Mouse (Mus musculus): ENCODE measurements around the gene Bnc2. TPM values are rescaled to one million over a fixed set of nuclear protein-coding genes. Genes with fewer than 3 reads are reported as not detected.

Gene Bnc2
- polyA plus RNA-seq, 1 experiment from 2014 or later: 22.9 TPM

DNA sequence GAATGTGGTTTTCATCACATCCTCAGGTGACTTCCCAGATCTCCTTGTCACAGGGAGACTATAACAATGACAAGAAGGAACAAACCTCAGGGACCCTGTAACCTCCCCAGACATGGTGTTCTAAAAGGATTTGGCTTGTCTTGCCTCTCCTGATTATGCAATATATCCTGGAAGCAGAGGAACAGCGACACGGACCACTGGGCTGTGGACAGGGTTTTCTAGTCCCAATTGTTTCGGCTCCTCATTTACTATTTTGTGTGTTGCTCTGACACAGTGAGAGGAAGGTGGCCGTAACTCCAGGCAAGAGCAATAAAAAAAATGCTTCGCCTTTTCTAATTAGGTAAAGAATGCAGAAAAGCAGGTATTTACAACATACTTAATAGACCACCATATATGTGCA lies 51.8 kb downstream of the Bnc2 start:
- H3K27me3 ChIP-seq: no peaks in the 10 kb centered on the region
- H3K36me3 ChIP-seq: no peaks in the 10 kb centered on the region
- H3K9ac ChIP-seq: no peak overlapping the region
- ATAC-seq (ENCODE audit: low read depth): no peak
- H3K4me1 ChIP-seq (replicated peaks): no peaks in the 10 kb centered on the region
- no peaks in the 10 kb centered on the region for H3K9me3 ChIP-seq
- H3K4me3 ChIP-seq: no peak overlapping the region
- no peak overlapping the region for H3K4me2 ChIP-seq
- WGBS: 55% methylated on average over 5 of the region's 5 CpGs
- no peak overlapping the region for H3K27ac ChIP-seq (replicated peaks)

DNA sequence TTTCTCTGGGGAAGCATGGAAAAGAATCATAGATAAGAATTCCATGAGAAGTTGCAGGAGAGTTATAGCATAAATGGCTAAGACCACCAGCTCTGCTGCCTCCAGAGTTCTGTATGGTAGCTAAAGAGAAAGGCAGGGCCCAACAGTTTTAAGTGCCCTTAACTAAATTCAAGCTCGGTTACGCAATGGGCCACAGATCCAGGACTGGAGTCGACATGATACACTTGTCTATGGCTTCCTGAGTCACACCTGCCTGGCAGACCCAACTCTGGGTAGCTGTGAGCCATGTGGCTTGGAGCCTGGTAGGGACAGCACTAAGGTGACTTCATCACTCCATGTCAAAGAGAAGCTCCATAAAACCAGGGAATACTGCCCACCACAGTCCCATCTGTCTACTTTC lies 53.3 kb downstream of the Bnc2 start:
- 90% methylated on average over 3 of the region's 3 CpGs for WGBS

DNA sequence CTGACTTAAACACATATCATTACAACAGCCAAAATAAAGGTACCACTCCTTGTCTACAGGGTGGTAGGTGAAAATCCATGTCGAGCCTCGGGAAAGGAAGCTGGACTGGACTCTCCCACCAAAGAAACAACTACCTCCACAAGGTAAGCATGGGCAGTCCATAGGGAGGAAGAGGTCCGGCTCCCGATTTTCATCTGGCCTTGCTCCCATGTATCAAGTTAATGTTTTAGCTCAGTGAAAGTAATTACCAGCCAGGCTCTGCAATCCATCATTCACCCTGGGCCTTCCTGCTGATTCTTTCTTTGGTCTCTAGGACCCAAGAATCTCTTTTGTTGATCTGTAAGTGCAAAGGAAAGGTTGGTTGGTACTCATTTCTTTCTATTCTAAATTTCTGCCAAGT lies 65.2 kb downstream of the Bnc2 start:
- Histone ChIP-seq H3K9me3 (no peaks in the 10 kb centered on the region), H3K9ac (no peak overlapping the region)
- WGBS: 70% methylated on average over 4 of the region's 4 CpGs

More for the DNA sequence above, 53.3 kb downstream of the Bnc2 start:
- Histone ChIP-seq H3K9ac (no peak overlapping the region), H3K4me2 (no peak overlapping the region), H3K4me1 (replicated peaks) (no peaks in the 10 kb centered on the region), H3K36me3 (no peaks in the 10 kb centered on the region), H3K4me3 (no peak overlapping the region), H3K9me3 (no peaks in the 10 kb centered on the region), H3K27me3 (no peaks in the 10 kb centered on the region), H3K27ac (replicated peaks) (no peak overlapping the region)
- ATAC-seq (ENCODE audit: low read depth): no peak

DNA sequence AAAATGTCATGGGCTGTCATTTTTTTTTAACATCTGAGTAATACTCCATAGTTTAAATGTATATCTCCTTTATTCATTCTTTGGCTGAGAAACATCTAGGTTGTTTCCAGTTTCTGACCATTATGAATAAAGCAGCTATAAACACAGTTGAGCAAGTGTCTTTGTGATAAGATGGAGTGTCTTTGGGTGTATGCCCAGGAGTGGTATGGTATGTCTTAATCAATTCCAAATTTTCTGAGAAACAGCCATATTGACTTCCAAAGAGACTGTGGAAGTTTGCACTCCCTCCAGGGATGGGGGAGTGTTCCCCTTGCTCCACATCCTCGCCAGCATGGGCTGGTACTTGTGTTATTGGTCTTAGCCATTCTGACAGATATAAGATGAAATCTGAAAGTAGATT lies 70.6 kb downstream of the Bnc2 start:
- Histone ChIP-seq H3K27ac (replicated peaks) (no peak overlapping the region), H3K4me3 (no peak overlapping the region), H3K4me2 (no peak overlapping the region), H3K9ac (no peak overlapping the region), H3K4me1 (replicated peaks) (no peaks in the 10 kb centered on the region), H3K27me3 (no peaks in the 10 kb centered on the region), H3K9me3 (no peaks in the 10 kb centered on the region), H3K36me3 (no peaks in the 10 kb centered on the region)
- no peak for ATAC-seq (ENCODE audit: low read depth)
- 83% methylated on average over 1 of the region's 1 CpGs for WGBS

More for the DNA sequence above, 65.2 kb downstream of the Bnc2 start:
- H3K4me1 ChIP-seq (replicated peaks): no peaks in the 10 kb centered on the region
- no peak overlapping the region for H3K4me2 ChIP-seq
- H3K4me3 ChIP-seq: no peak overlapping the region
- H3K27ac ChIP-seq (replicated peaks): no peak overlapping the region
- no peak for ATAC-seq (ENCODE audit: low read depth)
- no peaks in the 10 kb centered on the region for H3K27me3 ChIP-seq
- no peaks in the 10 kb centered on the region for H3K36me3 ChIP-seq

DNA sequence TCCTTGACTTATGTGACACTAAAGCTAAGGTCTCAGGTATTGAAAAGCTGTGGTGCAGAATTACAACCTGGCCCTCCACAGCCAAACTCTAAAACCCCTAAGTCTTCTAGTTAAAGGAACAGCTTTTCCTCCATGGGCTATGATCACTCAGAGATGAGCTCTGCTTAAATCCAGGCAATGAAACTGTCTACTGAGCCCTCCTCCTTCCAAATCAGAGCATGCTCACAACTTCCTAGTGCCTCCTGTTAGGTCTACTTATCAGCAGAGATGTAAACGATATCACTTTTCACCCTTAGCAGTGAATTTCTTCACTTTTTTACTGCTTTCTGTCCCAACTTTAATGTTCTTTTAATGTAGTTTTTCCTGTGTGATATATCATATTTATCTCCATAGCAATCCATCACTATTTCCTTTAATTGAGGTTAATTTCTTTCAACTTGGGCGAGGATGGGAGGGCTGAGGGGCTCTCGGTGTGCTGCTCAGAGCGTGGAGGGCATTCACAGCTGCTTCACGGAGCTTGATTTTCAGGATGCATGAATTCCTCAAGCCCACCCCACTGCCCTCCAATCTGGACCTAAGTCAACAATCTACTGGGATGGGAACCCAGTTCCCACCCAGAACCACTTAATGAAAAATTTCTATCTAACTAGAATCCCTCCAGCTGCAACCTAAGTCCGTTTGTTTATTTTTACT lies 94.7 kb downstream of the Bnc2 start:
- 77% methylated on average over 6 of the region's 6 CpGs for WGBS
- Histone ChIP-seq H3K9me3 (no peaks in the 10 kb centered on the region), H3K27me3 (no peaks in the 10 kb centered on the region), H3K4me1 (replicated peaks) (no peaks in the 10 kb centered on the region), H3K9ac (no peak overlapping the region), H3K4me2 (no peak overlapping the region), H3K36me3 (no peaks in the 10 kb centered on the region), H3K4me3 (no peak overlapping the region), H3K27ac (replicated peaks) (no peak overlapping the region)
- no peak for ATAC-seq (ENCODE audit: low read depth)

DNA sequence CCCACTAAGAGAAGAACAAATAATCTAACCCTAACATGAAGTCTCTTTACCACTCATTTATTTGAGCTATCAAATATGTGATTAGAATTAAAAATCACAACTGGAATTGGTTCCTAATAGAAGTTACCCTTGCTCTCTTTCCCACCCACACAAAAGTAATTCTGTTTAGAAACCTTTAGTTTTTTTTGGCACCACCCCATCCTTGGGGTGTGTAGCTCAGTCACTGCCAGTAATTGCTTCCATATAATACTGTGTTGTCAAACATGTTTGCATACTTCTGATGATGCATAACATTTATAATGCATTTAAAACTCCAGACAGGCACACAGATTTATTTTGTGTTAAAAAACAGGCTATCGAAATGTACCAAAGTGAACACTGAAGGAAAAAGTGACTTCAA lies 96.8 kb downstream of the Bnc2 start:
- Histone ChIP-seq H3K27ac (replicated peaks) (no peak overlapping the region), H3K9me3 (no peaks in the 10 kb centered on the region), H3K9ac (no peak overlapping the region), H3K4me2 (no peak overlapping the region), H3K4me3 (no peak overlapping the region), H3K4me1 (replicated peaks) (no peaks in the 10 kb centered on the region), H3K36me3 (no peaks in the 10 kb centered on the region), H3K27me3 (no peaks in the 10 kb centered on the region)
- WGBS: 88% methylated on average over 1 of the region's 1 CpGs
- no peak for ATAC-seq (ENCODE audit: low read depth)

DNA sequence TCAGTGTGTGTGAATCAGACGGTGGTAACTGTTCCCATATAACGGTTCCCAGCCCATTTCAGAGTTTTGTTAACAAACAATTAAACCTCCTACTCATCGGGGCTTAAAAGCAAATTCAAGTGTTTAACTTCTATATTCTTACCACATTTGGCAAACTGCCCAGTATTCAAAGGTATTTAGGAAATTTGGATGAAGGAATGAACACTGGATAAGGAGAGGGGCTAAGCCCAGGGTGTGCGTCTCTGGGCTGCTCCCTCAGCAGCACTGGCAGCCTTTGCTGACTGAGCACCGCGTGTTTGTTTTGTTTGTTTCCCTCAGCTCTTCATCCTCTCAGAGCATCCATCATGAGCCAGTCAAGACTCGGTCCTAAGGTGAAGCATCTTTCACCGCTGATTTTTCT lies 109.0 kb downstream of the Bnc2 start:
- Histone ChIP-seq H3K4me2 (no peak overlapping the region), H3K27ac (replicated peaks) (no peak overlapping the region), H3K4me1 (replicated peaks) (no peaks in the 10 kb centered on the region), H3K4me3 (no peak overlapping the region), H3K9me3 (no peaks in the 10 kb centered on the region), H3K27me3 (no peaks in the 10 kb centered on the region), H3K9ac (no peak overlapping the region), H3K36me3 (no peaks in the 10 kb centered on the region)
- WGBS: 62% methylated on average over 8 of the region's 8 CpGs
- ATAC-seq (ENCODE audit: low read depth): no peak

DNA sequence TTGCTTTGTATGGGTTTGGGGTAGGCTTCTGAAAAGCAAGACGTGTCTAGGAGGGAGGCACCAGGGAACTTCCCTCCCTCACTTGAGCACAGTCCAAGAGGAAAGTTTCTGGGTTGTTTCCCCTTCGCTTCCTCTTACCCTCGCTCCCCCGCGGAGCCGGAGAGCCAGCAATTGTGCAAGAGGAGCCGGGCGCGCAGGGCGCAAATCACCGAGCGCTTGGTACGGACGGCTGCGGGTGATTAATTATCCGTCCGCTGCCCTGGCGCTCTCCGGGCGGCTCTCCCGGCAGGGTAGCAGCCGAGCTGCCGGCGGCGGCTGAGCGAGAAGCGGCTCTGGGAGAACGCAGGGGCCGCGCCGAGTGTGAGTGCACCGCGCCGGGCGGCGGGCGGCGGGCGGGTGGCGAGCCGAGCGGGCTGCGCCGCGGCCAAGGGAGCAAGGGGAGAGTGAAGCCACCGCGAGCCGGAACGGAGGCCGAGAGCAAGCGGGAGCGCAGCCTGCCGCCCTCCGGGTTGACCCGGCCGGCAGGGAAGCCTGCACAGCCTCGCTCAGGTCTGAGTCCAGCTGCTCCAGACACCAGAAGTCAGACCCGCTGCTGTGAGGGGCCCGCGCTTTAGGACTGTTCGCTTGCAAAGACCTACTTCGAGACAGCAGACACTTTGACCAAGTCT lies 129.7 kb downstream of the Bnc2 start:
- peak; percentile 90 for ATAC-seq (ENCODE audit: low read depth)
- no peaks in the 10 kb centered on the region for H3K9me3 ChIP-seq
- peak overlapping the region; percentile 84 for H3K9ac ChIP-seq
- peaks cover 31% of the 10 kb centered on the region for H3K4me1 ChIP-seq (replicated peaks)
- under 1% methylated on average over 62 of the region's 62 CpGs for WGBS
- peak overlapping the region; percentile 85 for H3K27ac ChIP-seq (replicated peaks)
- peak overlapping the region; percentile 93 for H3K4me2 ChIP-seq
- H3K27me3 ChIP-seq: peaks cover 12% of the 10 kb centered on the region
- H3K36me3 ChIP-seq: no peaks in the 10 kb centered on the region
- peak overlapping the region; percentile 63 for H3K4me3 ChIP-seq

DNA sequence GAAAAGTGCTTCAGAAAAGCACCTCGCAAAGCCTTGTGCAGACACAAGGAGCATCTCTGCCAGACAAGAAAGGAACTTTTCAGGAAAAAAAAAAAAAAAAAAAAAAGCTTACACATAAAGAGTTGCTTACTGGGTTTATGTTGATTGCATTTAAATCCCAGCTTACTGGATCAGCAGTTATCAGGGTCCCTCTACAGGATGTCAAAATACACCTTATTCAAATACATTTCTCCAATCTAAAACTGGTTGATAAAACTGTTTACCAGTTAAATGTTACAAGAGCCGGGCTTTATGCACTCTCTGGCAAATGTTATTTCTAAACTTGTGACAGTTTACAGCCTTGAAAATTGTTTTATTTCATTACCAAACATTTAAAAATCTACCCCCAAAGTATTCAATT lies 130.4 kb downstream of the Bnc2 start:
- H3K9me3 ChIP-seq: no peaks in the 10 kb centered on the region
- H3K4me2 ChIP-seq: peak overlapping the region; percentile 93
- H3K27ac ChIP-seq (replicated peaks): peak overlapping the region; percentile 85; the same call in 1 of the 2 replicates
- H3K9ac ChIP-seq: 0 out of 2 replicates have a peak overlapping the region, but pooled peaks have one; percentile 84
- WGBS: 35% methylated on average over 2 of the region's 2 CpGs
- no peaks in the 10 kb centered on the region for H3K36me3 ChIP-seq
- no peak for ATAC-seq (ENCODE audit: low read depth)
- peaks cover 12% of the 10 kb centered on the region for H3K27me3 ChIP-seq
- H3K4me3 ChIP-seq: peak overlapping the region; percentile 63
- H3K4me1 ChIP-seq (replicated peaks): peaks cover 31% of the 10 kb centered on the region

DNA sequence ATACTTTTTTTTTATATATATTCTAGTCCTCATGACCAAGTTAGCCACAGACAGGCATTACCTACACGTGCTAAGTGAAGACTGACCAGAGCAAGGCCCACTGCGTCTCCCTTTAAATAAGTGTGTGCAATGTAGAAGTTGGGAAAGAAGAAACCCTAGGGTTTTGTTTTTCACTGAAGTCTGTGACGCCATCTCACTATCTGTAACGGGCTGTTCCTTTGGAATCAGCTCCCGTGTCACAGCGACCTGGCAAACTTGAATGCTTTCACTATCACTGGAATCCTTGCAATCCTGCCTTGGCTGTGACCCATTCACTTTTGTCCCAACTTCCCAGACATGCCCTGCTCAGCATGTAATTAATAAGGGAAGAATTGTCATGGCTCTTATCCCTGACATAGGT lies 134.5 kb downstream of the Bnc2 start:
- peaks cover 3% of the 10 kb centered on the region; the same call in 1 of the 2 replicates for H3K27me3 ChIP-seq
- no peak overlapping the region for H3K4me2 ChIP-seq
- H3K36me3 ChIP-seq: no peaks in the 10 kb centered on the region
- H3K9me3 ChIP-seq: no peaks in the 10 kb centered on the region
- H3K4me1 ChIP-seq (replicated peaks): 0 out of 2 replicates have a peak, but pooled peaks cover 6% of the 10 kb centered on the region
- no peak overlapping the region for H3K27ac ChIP-seq (replicated peaks)
- 82% methylated on average over 6 of the region's 6 CpGs for WGBS
- H3K4me3 ChIP-seq: no peak overlapping the region
- H3K9ac ChIP-seq: no peak overlapping the region
- no peak for ATAC-seq (ENCODE audit: low read depth)

DNA sequence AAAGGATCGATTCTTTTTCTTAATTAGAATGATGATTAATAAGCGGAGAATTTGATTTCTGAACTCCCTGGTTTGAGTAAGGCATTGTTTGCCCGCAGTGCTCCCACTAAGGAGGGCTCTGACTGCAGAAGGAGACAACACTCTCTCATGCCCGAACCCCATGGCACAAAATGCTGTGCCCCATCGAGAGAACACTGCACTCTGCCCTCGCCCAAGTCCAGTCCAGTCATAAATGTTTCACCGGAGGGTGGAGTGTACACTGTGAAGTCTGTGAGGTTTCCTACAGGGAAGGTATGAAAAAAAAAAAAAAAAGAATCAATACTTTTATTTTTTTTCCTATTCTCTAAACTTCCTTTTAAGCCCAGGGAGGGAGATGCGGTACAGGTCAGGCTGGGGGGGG lies 135.7 kb downstream of the Bnc2 start:
- Histone ChIP-seq H3K27me3 (peaks cover 2% of the 10 kb centered on the region; the same call in 1 of the 2 replicates), H3K4me1 (replicated peaks) (no peaks in the 10 kb centered on the region), H3K27ac (replicated peaks) (no peak overlapping the region), H3K4me2 (no peak overlapping the region), H3K4me3 (no peak overlapping the region), H3K9me3 (no peaks in the 10 kb centered on the region), H3K9ac (no peak overlapping the region), H3K36me3 (no peaks in the 10 kb centered on the region)
- 82% methylated on average over 8 of the region's 8 CpGs for WGBS
- no peak for ATAC-seq (ENCODE audit: low read depth)

DNA sequence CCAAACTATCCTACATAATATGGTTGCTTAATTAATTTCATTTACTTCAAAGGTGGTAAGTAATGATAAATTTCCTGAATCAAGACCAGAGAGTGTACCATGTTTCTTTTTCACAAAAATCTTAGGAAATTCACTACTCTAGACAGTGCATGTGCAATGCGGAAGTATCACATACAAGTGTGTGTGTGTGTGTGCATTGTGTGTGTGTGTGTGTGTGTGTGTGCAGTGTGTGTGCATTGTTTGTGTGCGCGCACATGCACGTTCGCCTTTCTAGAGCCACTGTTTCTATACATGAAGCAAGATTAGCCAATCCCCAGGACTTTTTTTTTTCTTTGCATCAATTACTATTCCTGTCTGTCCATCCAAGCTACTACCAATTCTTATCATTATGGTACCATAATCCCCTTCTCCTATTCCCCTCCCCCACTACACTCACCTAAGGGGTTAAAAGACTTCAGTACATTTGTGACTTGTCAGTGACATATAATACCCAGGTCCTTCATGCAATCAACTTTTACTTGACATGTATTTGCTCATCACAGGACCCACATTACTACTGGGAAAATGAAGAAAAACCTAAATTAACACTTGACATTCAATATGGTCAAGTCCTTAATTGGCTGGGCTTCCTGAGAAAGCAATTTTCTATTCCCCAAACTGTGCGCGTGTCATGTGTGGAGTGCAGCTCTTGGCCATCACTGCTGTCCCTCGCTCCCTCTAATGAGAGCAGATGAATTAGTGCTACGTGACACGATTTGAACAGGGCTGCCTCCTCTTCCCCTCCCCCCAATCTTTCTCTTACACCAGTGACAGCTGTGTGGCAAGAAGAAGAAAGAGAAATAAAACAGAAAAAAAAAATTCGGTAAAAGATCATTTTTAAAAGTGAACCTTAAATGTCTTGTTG lies 145.9 kb downstream of the Bnc2 start:
- H3K27ac ChIP-seq (replicated peaks): no peak overlapping the region
- peak; percentile 63; the same call in 1 of the 2 replicates for ATAC-seq (ENCODE audit: low read depth)
- H3K4me2 ChIP-seq: no peak overlapping the region

More for the DNA sequence above, 145.9 kb downstream of the Bnc2 start:
- Histone ChIP-seq H3K9me3 (no peaks in the 10 kb centered on the region), H3K4me1 (replicated peaks) (peaks cover 27% of the 10 kb centered on the region), H3K9ac (no peak overlapping the region), H3K36me3 (no peaks in the 10 kb centered on the region), H3K4me3 (no peak overlapping the region), H3K27me3 (no peaks in the 10 kb centered on the region)
- WGBS: 49% methylated on average over 11 of the region's 11 CpGs
